Mouse (Mus musculus) MEL (cell line): ENCODE results near the gene Fblim1. TPM values are rescaled to one million over a fixed set of nuclear protein-coding genes. Genes with fewer than 3 reads are reported as not detected.

Experiments used
- DNase-seq: peaks from one replicate; pipeline ENCODE4 v3.0.0; 2011; ENCODE audit warnings: low read depth, low spot score
- H3K27ac ChIP-seq: 2 replicates; pipeline ENCODE4 v1.5.1; 2012; ENCODE audit warnings: low read depth, mild to moderate bottlenecking, control low read depth, low read length, moderate library complexity; ENCODE audit not compliant: control insufficient read depth
- H3K27me3 ChIP-seq, 2 experiments: fragments of 150-350 bp in 1 of 2; sonication (generic) in 1 of 2; 2 replicates each; pipeline ENCODE4 v1.6.1; 2012; ENCODE audit warnings: low read length in 2 of 2, mild to moderate bottlenecking in 2 of 2, improper control_type of control experiment in 1 of 2, moderate library complexity in 1 of 2; ENCODE audit not compliant: insufficient read depth in 2 of 2, control insufficient read depth in 1 of 2
- H3K36me3 ChIP-seq, 2 experiments: 2 replicates each; pipeline ENCODE4 v1.6.1; 2012 to 2014; ENCODE audit warnings: low read length in 2 of 2, improper control_type of control experiment in 1 of 2, inconsistent platforms in 1 of 2, mild to moderate bottlenecking in 1 of 2; ENCODE audit not compliant: insufficient read depth in 2 of 2, control insufficient read depth in 1 of 2
- H3K4me1 ChIP-seq, 2 experiments: fragments of 150-350 bp in 1 of 2; sonication (generic) in 1 of 2; 2 replicates each; pipeline ENCODE4 v1.6.1; 2012; ENCODE audit warnings: low read length in 2 of 2, improper control_type of control experiment in 1 of 2, mild to moderate bottlenecking in 1 of 2; ENCODE audit not compliant: insufficient read depth in 2 of 2, control insufficient read depth in 1 of 2
- H3K4me3 ChIP-seq, 2 experiments: fragments of 150-350 bp in 1 of 2; sonication (generic) in 1 of 2; 2 replicates each; pipeline ENCODE4 v1.5.1; 2012; ENCODE audit warnings: low read depth in 2 of 2, low read length in 2 of 2, mild to moderate bottlenecking in 2 of 2, moderate library complexity in 2 of 2, control low read depth in 1 of 2, improper control_type of control experiment in 1 of 2; ENCODE audit not compliant: control insufficient read depth in 1 of 2, insufficient read depth in 1 of 2
- H3K79me2 ChIP-seq: 2 replicates; pipeline ENCODE4 v1.6.1; 2012; ENCODE audit warnings: mild to moderate bottlenecking, low read length, moderate library complexity; ENCODE audit not compliant: control insufficient read depth, poor library complexity, insufficient read depth
- H3K9ac ChIP-seq: 2 replicates; pipeline ENCODE4 v1.6.1; 2012; ENCODE audit warnings: low read depth, mild to moderate bottlenecking, control low read depth, low read length, moderate library complexity; ENCODE audit not compliant: control insufficient read depth, poor library complexity, severe bottlenecking
- H3K9me3 ChIP-seq: fragments of 150-350 bp; sonication (generic); replicated peaks from 2 replicates; pipeline ENCODE4 v1.6.1; 2012; ENCODE audit warnings: mild to moderate bottlenecking, low read length, improper control_type of control experiment, moderate library complexity; ENCODE audit not compliant: insufficient read depth
- CHD1 ChIP-seq: IDR thresholded peaks from 2 replicates; pipeline ENCODE4 v1.6.1; 2012; ENCODE audit warnings: low read depth, mild to moderate bottlenecking, inconsistent platforms, low read length, improper control_type of control experiment
- CHD2 ChIP-seq: IDR thresholded peaks from 2 replicates; pipeline ENCODE4 v1.6.1; 2011; ENCODE audit warnings: low read length, improper control_type of control experiment
- E2F4 ChIP-seq: IDR thresholded peaks from 2 replicates; pipeline ENCODE4 v1.6.1; 2011; ENCODE audit warnings: low read depth, low read length, improper control_type of control experiment, borderline replicate concordance
- ELF1 ChIP-seq: IDR thresholded peaks from 2 replicates; pipeline ENCODE4 v1.6.1; 2014; ENCODE audit warnings: low read depth, mild to moderate bottlenecking, inconsistent platforms, low read length, improper control_type of control experiment, moderate library complexity
- GATA1 ChIP-seq: IDR thresholded peaks from 2 replicates; pipeline ENCODE4 v1.6.1; 2011; ENCODE audit warnings: low read depth, low read length, improper control_type of control experiment
- HCFC1 ChIP-seq: IDR thresholded peaks from 2 replicates; pipeline ENCODE4 v1.6.1; 2012; ENCODE audit warnings: low read depth, mild to moderate bottlenecking, inconsistent platforms, low read length, improper control_type of control experiment, moderate library complexity
- KAT2A ChIP-seq: conservative IDR thresholded peaks from 2 replicates; pipeline ENCODE4 v1.6.1; 2012; ENCODE audit warnings: low read depth, low read length, improper control_type of control experiment, inconsistent platforms
- MAFK ChIP-seq: IDR thresholded peaks from 2 replicates; pipeline ENCODE4 v1.6.1; 2011; ENCODE audit warnings: low read depth, mild to moderate bottlenecking, low read length, improper control_type of control experiment, borderline replicate concordance
- MEF2A ChIP-seq: IDR thresholded peaks from 2 replicates; pipeline ENCODE4 v1.6.1; 2014; ENCODE audit warnings: low read depth, mild to moderate bottlenecking, inconsistent platforms, low read length, improper control_type of control experiment; ENCODE audit not compliant: poor library complexity, insufficient replicate concordance, severe bottlenecking; ENCODE audit errors: extremely low read depth
- MYB ChIP-seq: IDR thresholded peaks from 2 replicates; pipeline ENCODE4 v1.6.1; 2011; ENCODE audit warnings: mild to moderate bottlenecking, low read depth, low read length, improper control_type of control experiment
- NELFE ChIP-seq: IDR thresholded peaks from 2 replicates; pipeline ENCODE4 v1.6.1; 2011; ENCODE audit warnings: low read depth, low read length, improper control_type of control experiment
- NRF1 ChIP-seq: IDR thresholded peaks from 2 replicates; pipeline ENCODE4 v1.6.1; 2014; ENCODE audit warnings: low read depth, mild to moderate bottlenecking, inconsistent platforms, low read length, improper control_type of control experiment, moderate library complexity; ENCODE audit not compliant: poor library complexity, insufficient read depth, severe bottlenecking
- POLR2AphosphoS2 ChIP-seq: IDR thresholded peaks from 2 replicates; pipeline ENCODE4 v1.6.1; 2011; ENCODE audit warnings: low read length, improper control_type of control experiment
- RCOR1 ChIP-seq: IDR thresholded peaks from 2 replicates; pipeline ENCODE4 v1.6.1; 2012; ENCODE audit warnings: low read depth, mild to moderate bottlenecking, inconsistent platforms, low read length, improper control_type of control experiment
- SIN3A ChIP-seq: IDR thresholded peaks from 2 replicates; pipeline ENCODE4 v1.6.1; 2012; ENCODE audit warnings: low read length, improper control_type of control experiment, inconsistent platforms
- TAL1 ChIP-seq: IDR thresholded peaks from 2 replicates; pipeline ENCODE4 v1.6.1; 2012; ENCODE audit warnings: mild to moderate bottlenecking, inconsistent platforms, low read length, moderate library complexity, mixed read lengths
- TCF12 ChIP-seq: IDR thresholded peaks from 2 replicates; pipeline ENCODE4 v1.6.1; 2014; ENCODE audit warnings: low read depth, mild to moderate bottlenecking, inconsistent platforms, low read length, improper control_type of control experiment, moderate library complexity
- UBTF ChIP-seq: IDR thresholded peaks from 2 replicates; pipeline ENCODE4 v1.6.1; 2012; ENCODE audit warnings: low read depth, mild to moderate bottlenecking, inconsistent platforms, low read length, improper control_type of control experiment, moderate library complexity, borderline replicate concordance; ENCODE audit not compliant: insufficient read depth
- ZC3H11A ChIP-seq: IDR thresholded peaks from 2 replicates; pipeline ENCODE4 v1.6.1; 2012; ENCODE audit warnings: low read depth, mild to moderate bottlenecking, inconsistent platforms, low read length, improper control_type of control experiment
- ZKSCAN1 ChIP-seq: IDR thresholded peaks from 2 replicates; pipeline ENCODE4 v1.6.1; 2012; ENCODE audit warnings: low read depth, mild to moderate bottlenecking, inconsistent platforms, low read length, improper control_type of control experiment, moderate library complexity
- ZNF384 ChIP-seq: IDR thresholded peaks from 2 replicates; pipeline ENCODE4 v1.6.1; 2012; ENCODE audit warnings: low read depth, mild to moderate bottlenecking, inconsistent platforms, low read length, improper control_type of control experiment
- polyA plus RNA-seq, 2 experiments: library from polyadenylated mRNA; stranded (reverse) in 1 of 2; unstranded in 1 of 2; fragments of >175 nt in 1 of 2; fragments of >200 nt in 1 of 2; gene quantifications; 2 replicates each; pipeline versions ENCODE4 v1.2.1 to v1.2.4; 2012; ENCODE audit warnings: low replicate concordance in 2 of 2, low read depth in 1 of 2; ENCODE audit not compliant: insufficient read length in 2 of 2, insufficient read depth in 1 of 2, missing spikeins in 1 of 2
- total RNA-seq: library from RNA; depleted of rRNA; stranded (reverse); fragments of 300-350 nt; gene quantifications from 2 replicates; pipeline ENCODE4 v1.2.3, GENCODE M21; 2012

Fblim1 gene
- total and polyA plus RNA-seq, 3 experiments = not detected

- Histone ChIP-seq H3K79me2 (no peaks in the 10 kb centered on the region), H3K27ac (no peak overlapping the region), H3K4me1 (peaks cover 0 to 8% of the 10 kb centered on the region in 2 experiments; a peak in 2 of 4 replicates), H3K36me3 (peaks cover 0 to 2% of the 10 kb centered on the region in 2 experiments; a peak in 1 of 4 replicates), H3K9ac (no peak overlapping the region), H3K9me3 (no peaks in the 10 kb centered on the region), H3K27me3 (no peaks in the 10 kb centered on the region), H3K4me3 (no peak overlapping the region)
- no peak for DNase-seq
- TF ChIP-seq UBTF (no peak), CHD1 (no peak), CHD2 (no peak), MYB (no peak), ZKSCAN1 (no peak), E2F4 (no peak), NRF1 (no peak), ZNF384 (no peak), TCF12 (no peak), NELFE (no peak), ELF1 (no peak), RCOR1 (no peak), MAFK (no peak), ZC3H11A (no peak), TAL1 (no peak), HCFC1 (no peak), KAT2A (no peak), MEF2A (no peak)
These were observed 17.1 kb upstream of the Fblim1 start for GRCm38 (mm10) chr4:141623037-141623436.

- no peak overlapping the region for H3K4me3 ChIP-seq
- no peak for TF ChIP-seq TCF12
- TF ChIP-seq CHD1 = no peak
- no peak for TF ChIP-seq SIN3A
- no peak for TF ChIP-seq GATA1
- TF ChIP-seq MAFK = no peak
- no peak for TF ChIP-seq NRF1
- no peak for TF ChIP-seq POLR2AphosphoS2
- H3K4me1 ChIP-seq = peaks cover 0 to 9% of the 10 kb centered on the region in 2 experiments; a peak in 2 of 4 replicates
- DNase-seq = no peak
- H3K9ac ChIP-seq = no peak overlapping the region
- peaks cover 0 to 2% of the 10 kb centered on the region in 2 experiments; a peak in 1 of 4 replicates for H3K36me3 ChIP-seq
- no peaks in the 10 kb centered on the region for H3K79me2 ChIP-seq
- no peak overlapping the region for H3K27ac ChIP-seq
- no peaks in the 10 kb centered on the region for H3K9me3 ChIP-seq
- no peaks in the 10 kb centered on the region for H3K27me3 ChIP-seq
These were observed 16.7 kb upstream of the Fblim1 start for GRCm38 (mm10) chr4:141622580-141622979.
